Mouse (Mus musculus) R1 (cell line): ENCODE measurements around the gene Klhl29.

ENCODE experiments used
- DNase-seq: peaks from one replicate; pipeline ENCODE4 v3.0.0-alpha.2; 2018; ENCODE audit warnings: low read depth, low spot score

Klhl29 gene

GRCm38 (mm10) chr12:5301841-5302240 lies 73.6 kb downstream of the Klhl29 start:
- DNase-seq: no peak

- no peak for DNase-seq
Measured at GRCm38 (mm10) chr12:5296422-5296821, 79.1 kb downstream of the Klhl29 start.

GRCm38 (mm10) chr12:5292316-5292715 lies 83.2 kb downstream of the Klhl29 start:
- no peak for DNase-seq

- no peak for DNase-seq
Measured at GRCm38 (mm10) chr12:5285579-5285978, 89.9 kb downstream of the Klhl29 start.

GRCm38 (mm10) chr12:5284961-5285360 lies 90.5 kb downstream of the Klhl29 start:
- no peak for DNase-seq

- no peak for DNase-seq
Measured at GRCm38 (mm10) chr12:5283654-5284053, 91.8 kb downstream of the Klhl29 start.

GRCm38 (mm10) chr12:5282611-5283010 lies 92.9 kb downstream of the Klhl29 start:
- no peak for DNase-seq

GRCm38 (mm10) chr12:5279873-5280272 lies 95.6 kb downstream of the Klhl29 start:
- no peak for DNase-seq

- peak; percentile 13 for DNase-seq
Measured at GRCm38 (mm10) chr12:5277028-5277427, 98.5 kb downstream of the Klhl29 start.

GRCm38 (mm10) chr12:5275507-5275936 lies 100.0 kb downstream of the Klhl29 start:
- no peak for DNase-seq

- DNase-seq: no peak
Measured at GRCm38 (mm10) chr12:5274519-5274944, 101.0 kb downstream of the Klhl29 start.

- no peak for DNase-seq
Measured at GRCm38 (mm10) chr12:5273316-5274047, 102.0 kb downstream of the Klhl29 start.

GRCm38 (mm10) chr12:5270527-5270926 lies 105.0 kb downstream of the Klhl29 start:
- DNase-seq: no peak

- DNase-seq: no peak
Measured at GRCm38 (mm10) chr12:5269936-5270335, 105.5 kb downstream of the Klhl29 start.

- no peak for DNase-seq
Measured at GRCm38 (mm10) chr12:5269061-5269460, 106.4 kb downstream of the Klhl29 start.

- DNase-seq: peak; percentile 13
Measured at GRCm38 (mm10) chr12:5268188-5268612, 107.3 kb downstream of the Klhl29 start.

GRCm38 (mm10) chr12:5267271-5268187 lies 108.0 kb downstream of the Klhl29 start:
- no peak for DNase-seq

GRCm38 (mm10) chr12:5266773-5267172 lies 108.7 kb downstream of the Klhl29 start:
- no peak for DNase-seq

- DNase-seq: no peak
Measured at GRCm38 (mm10) chr12:5261476-5261875, 114.0 kb downstream of the Klhl29 start.

- DNase-seq: no peak
Measured at GRCm38 (mm10) chr12:5258779-5259178, 116.7 kb downstream of the Klhl29 start.

GRCm38 (mm10) chr12:5257174-5257573 lies 118.3 kb downstream of the Klhl29 start:
- no peak for DNase-seq

- no peak for DNase-seq
Measured at GRCm38 (mm10) chr12:5255079-5255478, 120.4 kb downstream of the Klhl29 start.
